Mouse (Mus musculus): ENCODE data around the gene Naa35.

The Naa35 gene

GRCm38 (mm10) chr13:59674761-59675150 is 89.7 kb downstream of the Naa35 start:
- DNase-seq, result no peak

- peak; percentile 47 for DNase-seq
Observed at GRCm38 (mm10) chr13:59675151-59676011, 90.3 kb downstream of the Naa35 start, which contains the start of gene Golm1. Golm1 (minus strand) TSS chr13:59675811.

GRCm38 (mm10) chr13:59676316-59677229 is 91.5 kb downstream of the Naa35 start:
- no peak for DNase-seq

- DNase-seq, result no peak
Observed at GRCm38 (mm10) chr13:59679306-59679705, 94.2 kb downstream of the Naa35 start.

- no peak for DNase-seq
Observed at GRCm38 (mm10) chr13:59679908-59680307, 94.8 kb downstream of the Naa35 start.

- no peak for DNase-seq
Observed at GRCm38 (mm10) chr13:59682629-59683028, 97.6 kb downstream of the Naa35 start.

GRCm38 (mm10) chr13:59685236-59685635 is 100.2 kb downstream of the Naa35 start:
- DNase-seq, result no peak

Measured in right cerebral cortex, postnatal 14 days (tissue).